Mouse (Mus musculus): Measurements from ENCODE around the gene Pgpep1l.
"Not testable (repeated sequence)": the region's sequence is repeated elsewhere in the genome, so short reads cannot be mapped to it uniquely, and the experiment has no call there.

The Pgpep1l gene

GRCm38 (mm10) chr7:68264028-68264453 lies at the start of gene Pgpep1l:
Pgpep1l (minus strand) TSS chr7:68264233.
- DNase-seq (ENCODE audit: low spot score), result no peak

- peak; percentile 38 for DNase-seq (ENCODE audit: low spot score)
These were observed 49.2 kb upstream of the Pgpep1l start for GRCm38 (mm10) chr7:68313038-68313782.

DNA sequence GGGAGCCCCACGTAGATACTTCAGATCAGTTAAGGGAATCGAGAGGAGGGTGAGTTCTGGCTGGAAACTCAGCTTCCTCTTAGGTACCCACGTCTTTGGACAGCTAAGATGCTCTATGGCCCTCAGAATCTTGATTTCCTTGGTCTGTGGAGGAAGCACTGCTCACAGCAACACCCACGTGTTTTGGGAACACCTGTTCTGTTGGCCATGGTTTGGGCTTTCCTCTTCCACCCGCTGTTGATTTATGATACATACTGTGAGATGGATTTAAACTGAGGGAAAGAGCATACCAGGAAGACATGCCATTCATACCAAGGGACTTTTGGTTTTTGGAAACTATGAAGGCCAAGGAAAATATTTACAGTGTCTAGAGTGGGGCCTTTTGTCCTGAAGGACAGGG lies 48.4 kb upstream of the Pgpep1l start:
- no peak for DNase-seq (ENCODE audit: low spot score)

GRCm38 (mm10) chr7:68311469-68311868 lies 47.4 kb upstream of the Pgpep1l start:
- peak; percentile 71 for DNase-seq (ENCODE audit: low spot score)

- no peak for DNase-seq (ENCODE audit: low spot score)
These were observed 42.7 kb upstream of the Pgpep1l start for GRCm38 (mm10) chr7:68306756-68307155.

DNA sequence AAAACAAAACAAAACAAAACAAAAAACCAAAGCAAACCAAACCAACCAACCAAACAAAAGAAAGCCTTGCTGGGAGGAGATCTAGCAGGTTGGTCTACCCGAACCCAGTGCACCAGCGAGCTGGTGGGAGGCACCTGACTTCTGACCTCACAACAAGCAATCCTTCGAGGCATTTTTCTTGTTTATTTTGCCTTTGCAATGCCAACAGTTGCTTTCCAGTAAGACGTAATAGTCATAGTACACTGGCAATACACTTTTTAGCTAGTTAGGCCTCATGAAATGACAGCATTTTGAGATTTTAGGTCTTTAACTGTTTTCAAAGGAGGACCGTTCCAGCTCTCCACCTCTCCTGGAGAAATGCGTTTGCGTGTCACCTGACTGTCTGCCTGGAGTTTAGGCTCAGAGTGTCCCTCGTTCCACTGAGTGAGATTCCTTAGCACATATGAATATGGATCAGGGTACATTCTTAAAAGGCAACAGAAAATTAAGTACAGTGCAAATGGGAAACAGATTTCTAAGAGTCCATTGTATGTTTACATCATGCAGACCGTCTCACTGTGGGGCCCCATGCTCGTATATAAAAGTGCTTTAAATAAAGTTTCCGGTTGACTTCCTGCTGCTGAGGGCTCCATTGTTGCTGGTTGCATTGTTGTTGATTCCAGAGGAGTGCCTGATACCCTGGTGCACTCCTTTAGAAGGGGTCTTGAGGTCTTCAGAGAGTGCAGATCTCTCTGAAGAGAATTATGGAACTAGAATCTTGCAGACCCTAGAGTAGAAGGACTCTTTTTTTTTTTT lies 41.9 kb upstream of the Pgpep1l start:
- DNase-seq (ENCODE audit: low spot score), result no peak

DNA sequence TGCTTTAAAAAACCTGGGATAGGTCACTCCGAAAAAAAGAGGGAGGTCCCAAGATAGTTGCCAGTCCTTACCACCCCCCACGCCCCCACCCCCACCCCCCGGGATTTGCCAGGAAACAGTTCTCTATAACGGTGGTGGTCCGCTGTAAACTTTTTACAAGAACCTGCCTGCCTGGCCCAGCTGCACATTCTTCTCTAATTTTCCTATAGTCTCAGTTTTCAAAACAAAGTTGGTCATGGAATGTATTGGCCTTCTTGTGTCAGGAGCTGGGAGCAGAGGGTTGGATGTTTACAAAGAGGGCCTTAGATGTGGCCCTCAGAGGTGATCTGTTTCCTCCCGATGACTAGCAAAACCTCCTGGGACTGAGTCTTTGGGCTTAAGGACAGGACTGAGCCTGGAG lies 39.7 kb upstream of the Pgpep1l start:
- no peak for DNase-seq (ENCODE audit: low spot score)

DNA sequence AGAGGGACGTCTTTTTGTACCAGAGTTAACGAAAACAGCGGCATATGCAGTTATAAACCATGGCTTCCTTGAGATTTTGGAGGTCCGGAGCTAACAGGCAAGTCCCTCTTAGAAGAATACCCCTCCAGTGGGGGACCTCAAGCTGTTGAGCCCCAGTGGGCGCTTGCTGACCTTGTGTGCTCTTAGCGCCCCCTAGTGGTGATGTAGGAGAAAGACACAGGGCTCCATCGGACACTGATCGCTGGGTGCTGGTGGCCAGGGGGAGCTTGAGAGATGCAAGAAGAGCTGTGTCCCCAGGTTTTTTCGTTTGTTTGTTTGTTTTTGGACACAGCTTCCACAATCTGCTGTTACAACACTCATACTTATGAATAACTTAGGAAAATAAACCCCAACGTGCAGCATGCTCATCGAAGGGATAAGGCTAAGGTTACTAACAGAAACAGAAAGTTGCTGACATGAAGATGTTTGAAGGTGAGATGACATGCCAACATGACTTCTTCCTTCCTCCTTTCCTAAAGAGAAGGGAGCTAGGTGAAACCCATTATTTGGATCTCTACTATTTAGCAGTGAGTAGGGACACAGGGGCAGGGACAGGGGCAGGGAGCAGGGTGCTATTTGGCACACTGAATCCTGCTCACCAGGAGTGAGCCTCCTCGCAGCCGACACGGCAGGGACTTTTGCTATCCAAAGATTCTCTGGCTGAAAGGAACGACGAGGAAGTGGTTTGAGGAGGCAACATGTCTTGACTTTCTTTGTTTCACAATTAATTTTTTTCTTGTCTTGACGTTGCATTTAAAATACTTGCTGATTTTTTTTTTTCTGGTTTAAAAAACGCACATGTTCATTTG lies 38.8 kb upstream of the Pgpep1l start:
- peak; percentile 59 for DNase-seq (ENCODE audit: low spot score)

DNA sequence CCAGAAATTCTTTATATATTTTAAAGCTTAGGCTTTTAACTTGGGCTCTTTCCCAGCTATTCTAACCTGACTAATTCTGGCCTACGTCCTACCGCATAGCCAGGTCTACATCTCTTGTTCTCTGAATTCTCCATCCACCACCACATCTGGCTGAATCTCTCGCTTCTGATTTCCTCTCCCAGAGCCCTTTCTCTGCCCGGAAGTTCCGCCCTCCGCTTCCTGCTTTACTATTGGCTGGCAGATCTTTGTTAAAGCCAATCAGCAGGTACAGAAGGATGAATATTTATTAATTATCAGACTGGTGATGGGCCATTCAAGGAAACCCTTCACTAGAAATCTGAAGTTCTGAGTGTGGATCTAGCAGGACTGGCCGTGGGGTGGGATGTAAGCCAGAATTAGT lies 37.1 kb upstream of the Pgpep1l start:
- no peak for DNase-seq (ENCODE audit: low spot score)

DNA sequence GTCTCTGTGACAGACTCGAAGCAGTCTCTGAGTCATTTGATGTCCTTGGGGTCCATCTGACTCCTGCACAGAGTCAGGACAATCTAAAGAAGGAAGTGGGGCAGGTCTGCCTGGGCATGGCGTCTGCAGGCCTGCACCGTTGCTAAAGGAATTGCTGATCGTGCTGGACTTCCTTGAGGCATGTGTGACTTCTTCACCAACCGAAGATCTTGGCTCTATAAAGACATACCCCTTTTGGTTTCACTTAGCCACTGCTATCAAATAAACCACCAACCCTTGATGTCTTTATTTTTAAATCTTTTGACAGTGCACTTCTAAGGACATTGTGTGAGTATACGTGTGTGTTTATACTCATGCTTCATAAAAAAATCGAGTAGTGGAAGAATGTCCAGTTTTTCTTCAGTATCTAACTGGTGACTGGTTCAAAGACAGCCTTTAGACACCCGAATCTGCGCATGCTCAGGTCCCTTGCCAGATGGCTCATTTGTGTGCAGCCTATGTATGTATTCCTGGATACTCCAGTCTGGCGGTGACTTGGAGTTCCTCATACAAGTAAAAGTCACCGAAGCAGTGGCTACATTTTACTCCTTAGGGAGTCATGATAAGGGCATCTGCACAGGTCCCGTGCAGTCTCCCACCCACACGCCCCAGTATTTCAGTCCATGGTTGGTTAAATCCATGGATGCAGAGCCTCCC lies 34.5 kb upstream of the Pgpep1l start:
- DNase-seq (ENCODE audit: low spot score), result no peak

DNA sequence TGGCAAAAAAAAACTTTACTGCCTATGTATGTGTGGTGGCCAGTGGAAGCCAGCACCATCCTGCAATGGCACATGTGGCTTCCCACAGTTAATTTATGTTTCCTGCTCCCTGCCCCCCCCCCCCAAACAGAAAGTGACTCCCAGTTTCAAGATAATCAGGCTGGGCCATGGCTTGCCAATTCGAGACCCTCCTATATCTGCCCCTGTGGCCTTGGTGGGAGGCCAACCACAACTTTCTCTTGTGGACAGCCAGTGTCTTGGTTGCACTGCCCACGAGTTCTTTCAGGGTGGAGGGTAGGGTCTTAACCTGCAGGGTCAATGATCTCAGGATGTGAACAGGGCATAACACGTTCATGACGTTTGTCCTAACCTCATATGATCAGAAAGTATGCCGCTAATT lies 32.5 kb upstream of the Pgpep1l start:
- no peak for DNase-seq (ENCODE audit: low spot score)

DNA sequence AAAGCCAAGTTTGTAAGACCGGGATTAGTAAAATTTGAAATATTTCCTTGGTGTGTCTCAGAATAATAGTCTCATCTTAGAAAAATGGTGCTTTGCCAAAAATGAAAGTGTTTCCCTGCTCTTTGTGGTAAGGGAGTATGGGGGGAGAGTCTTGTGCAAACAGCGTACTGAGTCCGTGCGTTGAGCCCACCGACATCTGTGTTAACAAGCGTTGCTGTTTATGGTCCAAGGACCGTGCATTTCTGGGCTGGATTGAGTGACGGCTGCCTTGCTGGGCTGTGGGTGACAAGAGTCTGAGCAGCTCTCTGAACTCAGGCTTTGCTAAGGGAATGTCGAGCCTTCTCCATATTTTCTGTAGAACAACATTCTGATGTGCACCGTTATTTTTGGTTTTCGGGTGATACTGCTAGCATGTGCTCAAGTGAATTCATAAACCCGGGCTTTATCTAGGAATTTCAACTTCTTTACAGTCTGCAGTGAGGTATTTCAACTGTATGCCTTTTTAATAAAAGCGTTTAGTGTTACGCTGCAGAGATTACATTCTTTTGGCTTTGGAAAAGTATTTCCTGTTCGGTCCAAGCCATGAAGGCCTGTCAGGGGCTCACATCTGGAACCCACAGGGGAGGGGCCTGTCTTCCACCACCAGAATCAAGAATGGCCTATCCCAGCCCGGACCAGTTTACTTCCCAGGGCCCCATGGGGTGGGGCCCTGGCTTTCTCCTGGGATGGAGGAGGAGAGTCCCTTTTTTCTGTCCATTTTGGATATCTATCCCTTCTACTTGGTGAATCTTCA lies 30.2 kb upstream of the Pgpep1l start:
- DNase-seq (ENCODE audit: low spot score), result no peak

GRCm38 (mm10) chr7:68291603-68292002 lies 27.6 kb upstream of the Pgpep1l start:
- DNase-seq (ENCODE audit: low spot score), result no peak

DNA sequence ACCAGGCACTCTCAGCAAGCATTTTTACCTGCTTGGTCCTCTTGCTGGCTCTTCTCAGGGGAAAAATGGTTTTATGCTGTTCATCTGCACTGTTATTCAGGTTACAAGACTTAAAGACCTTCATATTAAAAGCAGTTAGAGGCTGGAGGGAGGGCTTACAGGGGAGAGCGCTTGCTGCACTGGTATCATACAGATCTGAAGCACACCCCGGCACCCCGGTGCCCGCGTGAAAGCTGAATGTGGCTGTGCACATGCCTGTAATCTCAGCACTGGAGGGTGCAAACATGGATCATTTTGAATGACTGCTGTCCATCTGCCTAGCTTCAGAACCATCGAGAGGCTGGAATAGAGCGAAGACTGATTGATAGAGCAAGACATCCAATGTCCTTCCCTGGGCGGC lies 25.0 kb upstream of the Pgpep1l start:
- DNase-seq (ENCODE audit: low spot score), result no peak

DNA sequence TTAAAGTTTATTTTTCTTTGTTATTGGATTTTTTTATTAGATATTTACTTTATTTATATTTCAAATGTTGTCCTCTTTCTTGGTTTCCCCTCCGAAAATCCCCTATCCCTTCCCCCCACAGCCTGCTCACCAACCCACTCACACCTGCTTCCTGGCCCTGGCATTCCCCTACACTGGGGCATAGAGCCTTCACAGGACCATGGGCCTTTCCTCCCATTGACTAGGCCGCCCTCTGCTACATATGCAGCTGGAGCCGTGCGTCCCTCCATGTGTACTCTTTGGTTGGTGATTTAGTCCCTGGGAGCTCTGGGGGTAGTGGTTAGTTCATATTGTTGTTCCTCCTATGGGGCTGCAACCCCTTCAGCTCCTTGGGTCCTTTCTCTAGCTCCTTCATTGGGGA lies 24.0 kb upstream of the Pgpep1l start:
- not testable (repeated sequence) for DNase-seq (ENCODE audit: low spot score)

- no peak for DNase-seq (ENCODE audit: low spot score)
These were observed 23.5 kb upstream of the Pgpep1l start for GRCm38 (mm10) chr7:68287582-68287981.

DNA sequence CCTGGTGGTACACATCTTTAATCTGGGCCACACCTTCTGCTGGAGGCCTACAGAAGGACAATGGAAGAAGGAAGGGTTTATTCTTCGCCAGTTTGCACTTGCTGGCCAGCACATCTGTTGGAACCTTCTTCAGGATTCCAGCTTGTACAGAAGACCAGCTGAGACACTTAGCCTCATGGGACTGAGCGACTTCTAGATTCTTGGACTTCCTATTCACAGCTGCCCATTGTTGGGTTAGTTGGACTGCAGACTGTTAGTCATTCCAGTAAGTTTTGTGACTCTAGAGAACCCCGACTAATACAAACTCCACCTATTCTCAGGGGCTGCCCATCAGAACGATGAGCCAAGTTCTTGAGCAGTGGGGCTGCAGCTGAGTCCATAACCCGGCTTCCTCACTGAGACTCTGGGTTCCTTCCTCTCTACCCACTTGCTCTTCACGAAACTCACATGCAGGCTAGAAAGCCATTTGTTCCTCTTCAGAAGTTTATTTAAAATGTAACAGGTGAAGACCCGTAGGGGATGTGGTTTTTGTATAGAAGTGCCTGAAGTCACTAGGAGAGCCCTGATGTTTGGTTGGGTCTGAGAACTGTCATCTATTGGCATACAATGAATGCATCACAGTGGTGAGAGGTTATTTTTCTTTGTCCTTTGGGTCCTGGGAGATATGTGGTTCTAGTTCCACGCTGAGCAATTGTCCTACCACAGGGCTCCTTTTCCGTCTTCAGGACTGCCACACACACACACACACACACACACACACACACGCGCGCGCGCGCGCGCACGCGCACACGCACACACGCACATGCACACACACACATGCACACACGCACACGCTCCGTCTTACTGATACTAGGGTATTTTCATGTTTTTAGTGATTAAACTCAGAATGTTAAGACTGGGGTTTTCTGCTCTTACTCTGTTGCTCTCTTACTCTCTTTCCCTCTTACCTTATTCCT lies 22.8 kb upstream of the Pgpep1l start:
- DNase-seq (ENCODE audit: low spot score), result no peak

DNA sequence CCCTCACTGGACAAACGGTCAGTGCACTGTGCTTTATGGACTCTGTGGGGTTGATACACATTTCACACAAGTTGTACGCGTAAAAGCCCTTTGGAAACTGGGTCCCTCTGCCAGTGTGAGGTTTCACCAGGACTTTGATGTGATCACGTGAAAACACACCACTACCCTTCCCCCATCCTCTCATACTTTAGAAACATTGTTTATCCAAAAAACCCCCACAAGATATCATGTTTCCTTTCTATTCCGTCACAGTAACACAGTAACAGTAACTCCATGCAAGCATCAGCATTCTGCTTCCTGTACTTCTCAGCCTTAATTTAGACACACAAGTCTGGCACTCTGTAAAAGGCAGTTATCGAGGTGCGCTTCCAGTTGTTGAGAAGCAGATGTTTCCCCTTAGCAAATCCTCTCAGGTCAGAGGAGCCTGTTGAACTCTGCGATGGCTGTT lies 21.8 kb upstream of the Pgpep1l start:
- DNase-seq (ENCODE audit: low spot score), result no peak

GRCm38 (mm10) chr7:68283776-68284175 lies 19.7 kb upstream of the Pgpep1l start:
- DNase-seq (ENCODE audit: low spot score), result no peak

DNA sequence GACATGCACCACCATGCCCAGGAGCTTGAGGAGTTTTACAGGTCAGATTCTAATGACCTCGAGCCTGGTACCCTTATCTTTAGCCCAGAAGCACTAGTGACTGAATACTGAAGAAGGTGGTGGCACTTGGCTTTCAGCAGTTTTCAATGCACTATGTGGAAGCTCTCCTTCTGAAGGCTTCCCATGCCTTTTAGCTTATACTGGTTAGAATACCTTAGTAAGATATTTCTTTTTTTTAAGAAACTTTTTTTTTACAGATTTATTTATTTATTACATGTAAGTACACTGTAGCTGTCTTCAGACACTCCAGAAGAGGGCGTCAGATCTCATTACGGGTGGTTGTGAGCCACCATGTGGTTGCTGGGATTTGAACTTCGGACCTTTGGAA lies 19.1 kb upstream of the Pgpep1l start:
- DNase-seq (ENCODE audit: low spot score), result not testable (repeated sequence)

Measured in adipocyte (in vitro differentiated cells).